Mouse (Mus musculus): ENCODE measurements around the gene Dus3l. TPM values are rescaled to one million over a fixed set of nuclear protein-coding genes. Genes with fewer than 3 reads are reported as not detected.

Gene Dus3l
- polyA plus RNA-seq, 1 experiment from 2014 or later = 104 TPM

GRCm38 (mm10) chr17:56769950-56770349 lies 5.4 kb downstream of the Dus3l start, which contains the start of gene Prr22:
Gene Prr22, plus strand, starts transcription at chr17:56770250.
- Histone ChIP-seq H3K4me1 (peaks cover 7% of the 10 kb centered on the region), H3K4me3 (no peak within 1 kb of the TSS), H3K27me3 (replicated peaks) (no peaks in the 10 kb centered on the region), H3K9ac (no peak within 1 kb of the TSS), H3K36me3 (replicated peaks) (peaks cover 30% of the 10 kb centered on the region; the same call in 1 of the 2 replicates), H3K27ac (no peak within 1 kb of the TSS), H3K9me3 (no peaks in the 10 kb centered on the region), H3K4me2 (no peak within 1 kb of the TSS)
- no peak for ATAC-seq (replicated peaks)
- 94% methylated on average over 5 of the region's 5 CpGs for WGBS

- no peak overlapping the region for H3K9ac ChIP-seq
- H3K36me3 ChIP-seq (replicated peaks) = no peaks in the 10 kb centered on the region
- H3K9me3 ChIP-seq = no peaks in the 10 kb centered on the region
- no peak overlapping the region for H3K4me2 ChIP-seq
- H3K27ac ChIP-seq = no peak overlapping the region
- no peaks in the 10 kb centered on the region for H3K4me1 ChIP-seq
- 88% methylated on average over 11 of the region's 11 CpGs for WGBS
- ATAC-seq (replicated peaks) = no peak
- no peaks in the 10 kb centered on the region for H3K27me3 ChIP-seq (replicated peaks)
- H3K4me3 ChIP-seq = no peak overlapping the region
Observed at GRCm38 (mm10) chr17:56777568-56777967, 13.0 kb downstream of the Dus3l start.

GRCm38 (mm10) chr17:56778779-56779362 lies 14.3 kb downstream of the Dus3l start:
- no peaks in the 10 kb centered on the region for H3K36me3 ChIP-seq (replicated peaks)
- no peak overlapping the region for H3K9ac ChIP-seq
- no peaks in the 10 kb centered on the region for H3K9me3 ChIP-seq
- no peak overlapping the region for H3K27ac ChIP-seq
- 37% methylated on average over 3 of the region's 3 CpGs for WGBS
- ATAC-seq (replicated peaks) = no peak
- H3K4me3 ChIP-seq = no peak overlapping the region
- H3K4me2 ChIP-seq = no peak overlapping the region
- no peaks in the 10 kb centered on the region for H3K27me3 ChIP-seq (replicated peaks)
- no peaks in the 10 kb centered on the region for H3K4me1 ChIP-seq

DNA sequence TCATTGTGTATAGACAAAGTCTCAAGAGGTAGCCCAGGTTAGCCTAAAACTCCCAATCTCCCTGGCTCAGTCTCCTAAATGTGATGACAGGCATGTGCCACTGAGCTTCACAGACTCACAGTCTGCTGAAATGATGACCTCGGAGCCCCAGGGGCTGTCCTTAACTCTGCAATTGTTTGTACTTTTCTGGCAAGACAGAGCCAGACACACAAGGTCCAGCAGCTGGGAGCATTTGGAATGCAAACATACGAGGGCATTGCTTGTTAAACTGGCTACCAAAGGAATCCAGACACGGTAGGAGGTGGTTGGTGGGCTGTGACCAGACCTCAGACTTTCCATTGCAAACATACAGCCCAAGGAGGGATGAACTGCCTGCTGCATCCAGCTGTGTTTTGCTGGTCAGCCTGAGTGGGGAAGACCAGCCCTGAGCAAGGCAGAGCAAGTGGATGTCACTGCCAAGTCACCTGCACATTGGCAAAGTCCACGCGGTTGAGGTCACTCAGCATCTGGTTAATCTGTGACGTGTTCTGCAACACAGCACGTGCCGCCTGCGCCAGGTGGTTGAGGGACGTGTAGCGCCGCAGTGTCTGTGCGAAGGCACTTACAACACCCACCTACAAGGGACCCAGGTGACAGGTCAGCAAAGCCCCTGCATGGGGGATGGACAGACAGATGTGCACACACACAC lies 15.9 kb downstream of the Dus3l start:
- no peak overlapping the region for H3K4me2 ChIP-seq
- no peaks in the 10 kb centered on the region for H3K27me3 ChIP-seq (replicated peaks)
- H3K27ac ChIP-seq = no peak overlapping the region
- WGBS = 89% methylated on average over 13 of the region's 13 CpGs
- no peak overlapping the region for H3K9ac ChIP-seq
- H3K4me1 ChIP-seq = no peaks in the 10 kb centered on the region
- no peaks in the 10 kb centered on the region for H3K36me3 ChIP-seq (replicated peaks)
- H3K9me3 ChIP-seq = no peaks in the 10 kb centered on the region
- ATAC-seq (replicated peaks) = no peak
- H3K4me3 ChIP-seq = no peak overlapping the region

GRCm38 (mm10) chr17:56788886-56789285 lies 24.3 kb downstream of the Dus3l start:
- H3K9me3 ChIP-seq = no peaks in the 10 kb centered on the region
- no peak overlapping the region for H3K4me3 ChIP-seq
- no peak overlapping the region for H3K4me2 ChIP-seq
- no peaks in the 10 kb centered on the region for H3K27me3 ChIP-seq (replicated peaks)
- ATAC-seq (replicated peaks) = no peak
- no peaks in the 10 kb centered on the region for H3K36me3 ChIP-seq (replicated peaks)
- no peaks in the 10 kb centered on the region for H3K4me1 ChIP-seq
- no peak overlapping the region for H3K27ac ChIP-seq
- 77% methylated on average over 3 of the region's 3 CpGs for WGBS
- H3K9ac ChIP-seq = no peak overlapping the region

- H3K4me2 ChIP-seq = no peak overlapping the region
- no peaks in the 10 kb centered on the region for H3K9me3 ChIP-seq
- H3K27ac ChIP-seq = no peak overlapping the region
- no peaks in the 10 kb centered on the region for H3K36me3 ChIP-seq (replicated peaks)
- ATAC-seq (replicated peaks) = no peak
- H3K4me1 ChIP-seq = no peaks in the 10 kb centered on the region
- no peak overlapping the region for H3K4me3 ChIP-seq
- H3K9ac ChIP-seq = no peak overlapping the region
- 89% methylated on average over 6 of the region's 6 CpGs for WGBS
- H3K27me3 ChIP-seq (replicated peaks) = no peaks in the 10 kb centered on the region
Observed at GRCm38 (mm10) chr17:56789286-56789685, 24.7 kb downstream of the Dus3l start.

DNA sequence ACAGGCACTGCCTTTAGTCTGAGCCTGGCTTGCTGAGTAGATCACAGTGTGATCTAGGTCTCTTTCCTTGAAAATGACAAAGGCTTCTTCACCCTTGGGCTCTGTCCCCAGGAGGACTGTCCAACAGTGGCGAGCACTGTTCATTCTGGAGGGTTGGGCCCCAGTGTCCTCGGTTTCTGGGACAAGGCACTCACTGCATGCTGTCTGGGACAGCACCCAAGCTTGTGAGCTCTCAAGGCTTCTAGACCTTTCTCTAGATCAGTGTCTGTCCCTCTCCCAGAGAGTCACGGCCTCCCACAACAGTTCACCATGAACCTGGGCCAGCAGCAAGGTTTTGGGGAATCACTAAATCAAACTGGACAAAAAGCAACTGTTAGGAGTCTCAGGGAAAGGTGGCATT lies 28.0 kb downstream of the Dus3l start:
- no peak overlapping the region for H3K9ac ChIP-seq

GRCm38 (mm10) chr17:56793614-56794319 lies 29.2 kb downstream of the Dus3l start:
- no peak overlapping the region for H3K4me3 ChIP-seq
- WGBS = 69% methylated on average over 6 of the region's 6 CpGs
- H3K9ac ChIP-seq = no peak overlapping the region
- H3K9me3 ChIP-seq = no peaks in the 10 kb centered on the region
- H3K27ac ChIP-seq = no peak overlapping the region
- H3K36me3 ChIP-seq (replicated peaks) = no peaks in the 10 kb centered on the region
- no peaks in the 10 kb centered on the region for H3K4me1 ChIP-seq
- H3K4me2 ChIP-seq = no peak overlapping the region
- H3K27me3 ChIP-seq (replicated peaks) = no peaks in the 10 kb centered on the region
- ATAC-seq (replicated peaks) = no peak

More for the DNA sequence above, 28.0 kb downstream of the Dus3l start:
- H3K4me3 ChIP-seq = no peak overlapping the region
- no peak overlapping the region for H3K4me2 ChIP-seq
- H3K36me3 ChIP-seq (replicated peaks) = no peaks in the 10 kb centered on the region
- 84% methylated on average over 3 of the region's 3 CpGs for WGBS
- ATAC-seq (replicated peaks) = no peak
- H3K9me3 ChIP-seq = no peaks in the 10 kb centered on the region
- H3K4me1 ChIP-seq = no peaks in the 10 kb centered on the region
- no peak overlapping the region for H3K27ac ChIP-seq
- no peaks in the 10 kb centered on the region for H3K27me3 ChIP-seq (replicated peaks)

DNA sequence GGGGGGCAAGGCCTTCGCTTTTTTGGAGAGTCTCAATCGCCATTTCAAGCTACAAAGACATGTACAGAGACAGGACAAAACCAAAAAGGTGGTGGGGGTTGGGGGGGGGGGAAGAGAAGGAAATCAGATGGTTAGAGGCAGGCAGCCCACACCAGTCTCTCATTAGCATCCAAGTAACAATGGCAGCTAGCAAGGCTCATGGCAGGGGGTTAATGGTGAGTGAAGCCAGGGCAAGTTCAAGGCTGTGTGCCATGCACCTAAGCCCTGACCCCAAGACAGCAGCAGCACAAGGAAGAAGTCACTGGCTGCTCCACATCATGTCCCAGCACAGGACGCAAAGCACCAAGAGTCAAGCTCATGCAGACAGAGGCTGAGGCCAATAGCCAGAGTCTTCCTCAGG lies 34.7 kb downstream of the Dus3l start:
- H3K9me3 ChIP-seq = no peaks in the 10 kb centered on the region
- no peak overlapping the region for H3K4me2 ChIP-seq
- H3K9ac ChIP-seq = no peak overlapping the region
- H3K36me3 ChIP-seq (replicated peaks) = no peaks in the 10 kb centered on the region
- no peaks in the 10 kb centered on the region for H3K4me1 ChIP-seq
- ATAC-seq (replicated peaks) = no peak
- no peak overlapping the region for H3K27ac ChIP-seq
- no peak overlapping the region for H3K4me3 ChIP-seq
- no peaks in the 10 kb centered on the region for H3K27me3 ChIP-seq (replicated peaks)
- 64% methylated on average over 3 of the region's 3 CpGs for WGBS

GRCm38 (mm10) chr17:56802065-56802464 lies 37.5 kb downstream of the Dus3l start:
- no peaks in the 10 kb centered on the region for H3K9me3 ChIP-seq
- H3K27me3 ChIP-seq (replicated peaks) = no peaks in the 10 kb centered on the region
- H3K4me2 ChIP-seq = no peak overlapping the region
- H3K27ac ChIP-seq = no peak overlapping the region
- no peaks in the 10 kb centered on the region for H3K4me1 ChIP-seq
- H3K4me3 ChIP-seq = no peak overlapping the region
- no peak overlapping the region for H3K9ac ChIP-seq
- 83% methylated on average over 8 of the region's 8 CpGs for WGBS
- H3K36me3 ChIP-seq (replicated peaks) = no peaks in the 10 kb centered on the region
- ATAC-seq (replicated peaks) = no peak

GRCm38 (mm10) chr17:56804952-56805351 lies 40.4 kb downstream of the Dus3l start:
- WGBS = 69% methylated on average over 5 of the region's 5 CpGs
- no peak for ATAC-seq (replicated peaks)
- Histone ChIP-seq H3K9me3 (no peaks in the 10 kb centered on the region), H3K4me3 (no peak overlapping the region), H3K9ac (no peak overlapping the region), H3K4me1 (peaks cover 4% of the 10 kb centered on the region), H3K27me3 (replicated peaks) (no peaks in the 10 kb centered on the region), H3K36me3 (replicated peaks) (no peaks in the 10 kb centered on the region), H3K4me2 (no peak overlapping the region), H3K27ac (no peak overlapping the region)

DNA sequence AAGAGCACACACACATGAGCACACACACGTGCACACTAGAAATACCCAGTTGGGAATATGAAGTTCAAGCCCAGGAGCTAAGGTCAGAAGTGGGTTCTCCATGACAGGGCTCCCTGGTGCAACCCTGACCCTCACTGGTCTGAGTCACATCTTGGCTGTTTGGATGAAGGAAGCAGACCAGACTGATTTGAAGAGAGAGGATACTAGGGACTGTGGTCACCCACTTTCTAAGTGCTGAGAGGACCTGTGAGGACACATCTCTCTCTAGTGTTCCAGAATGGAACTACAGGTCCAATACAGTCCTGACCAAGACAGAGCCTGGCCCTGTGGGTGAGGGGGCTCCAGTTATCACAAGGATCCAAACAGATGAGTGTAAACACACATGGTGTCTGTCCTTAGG lies 41.2 kb downstream of the Dus3l start:
- H3K4me2 ChIP-seq = no peak overlapping the region
- H3K9ac ChIP-seq = no peak overlapping the region
- WGBS = 91% methylated on average over 1 of the region's 1 CpGs
- no peak overlapping the region for H3K4me3 ChIP-seq
- H3K36me3 ChIP-seq (replicated peaks) = no peaks in the 10 kb centered on the region
- H3K9me3 ChIP-seq = no peaks in the 10 kb centered on the region
- peaks cover 12% of the 10 kb centered on the region for H3K4me1 ChIP-seq
- H3K27me3 ChIP-seq (replicated peaks) = no peaks in the 10 kb centered on the region
- ATAC-seq (replicated peaks) = no peak
- H3K27ac ChIP-seq = no peak overlapping the region

Measured in midbrain, embryonic 15.5 days (tissue).